Mouse (Mus musculus) small intestine, adult 2 months (tissue): ENCODE results near the gene Syt5. TPM values are rescaled to one million over a fixed set of nuclear protein-coding genes. Genes with fewer than 3 reads are reported as not detected.
A peak's percentile ranks its signal among the peaks of the same experiment; 100 is the strongest.

Experiments
- H3K27ac ChIP-seq: fragments of 200-500 bp; 2 replicates; pipeline ENCODE4 v1.5.1; 2012; ENCODE audit warnings: low read depth, low read length, control low read depth, inconsistent platforms; ENCODE audit not compliant: insufficient read depth
- H3K27me3 ChIP-seq: fragments of 200-500 bp; 2 replicates; pipeline ENCODE4 v1.6.1; 2012; ENCODE audit warnings: mild to moderate bottlenecking, moderate library complexity, low read length, inconsistent platforms; ENCODE audit not compliant: control insufficient read depth, insufficient read depth
- H3K36me3 ChIP-seq: fragments of 200-500 bp; 2 replicates; pipeline ENCODE4 v1.6.1; 2012; ENCODE audit warnings: mild to moderate bottlenecking, low read length, control low read depth, inconsistent platforms; ENCODE audit not compliant: control insufficient read depth, insufficient read depth
- H3K4me1 ChIP-seq: fragments of 200-500 bp; 2 replicates; pipeline ENCODE4 v1.6.1; 2012; ENCODE audit warnings: low read length, inconsistent platforms, mixed read lengths; ENCODE audit not compliant: control insufficient read depth, insufficient read depth, insufficient read length
- H3K4me3 ChIP-seq: fragments of 200-500 bp; 2 replicates; pipeline ENCODE4 v1.5.1; 2012; ENCODE audit warnings: low read depth, mild to moderate bottlenecking, control low read depth, inconsistent platforms, low read length, moderate library complexity
- CTCF ChIP-seq: fragments of 200-500 bp; IDR thresholded peaks from 2 replicates; pipeline ENCODE4 v1.5.1; 2012; ENCODE audit warnings: low read depth, mild to moderate bottlenecking, control low read depth, inconsistent platforms, low read length, moderate library complexity, mixed read lengths; ENCODE audit not compliant: insufficient replicate concordance, insufficient read length; ENCODE audit errors: extremely low read depth
- POLR2A ChIP-seq: fragments of 200-500 bp; IDR thresholded peaks from 2 replicates; pipeline ENCODE4 v1.6.1; 2012; ENCODE audit warnings: low read depth, mild to moderate bottlenecking, control low read depth, inconsistent platforms, low read length, moderate library complexity
- WGBS: fragments of 180-500 bp; shearing (Covaris S2); methylation state at CpG from one replicate; pipeline ENCODE4 v1.1.7; 2018; 5-methylcytosine and 5-hydroxymethylcytosine counted together
- polyA plus RNA-seq: library from polyadenylated mRNA; depleted of rRNA; stranded (reverse); fragments of >200 nt; gene quantifications from 2 replicates; pipeline ENCODE4 v1.2.3, GENCODE M21; 2012; rRNA removed

Gene Syt5
- polyA plus RNA-seq, 1 experiment = 9.4 TPM

- H3K36me3 ChIP-seq = peaks cover 25% of the 10 kb centered on the region
- no peak overlapping the region for H3K4me3 ChIP-seq
- 17% methylated on average over 1 of the region's 1 CpGs for WGBS
- no peak for TF ChIP-seq POLR2A
- TF ChIP-seq CTCF = no peak
- H3K27me3 ChIP-seq = no peaks in the 10 kb centered on the region
- H3K4me1 ChIP-seq = peaks cover 4% of the 10 kb centered on the region; the same call in 1 of the 2 replicates
- H3K27ac ChIP-seq = no peak overlapping the region
These were observed 53.4 kb downstream of the Syt5 start for GRCm38 (mm10) chr7:4493991-4494390.

- Histone ChIP-seq H3K4me3 (no peak overlapping the region), H3K27ac (0 out of 2 replicates have a peak overlapping the region, but pooled peaks have one; percentile 19), H3K36me3 (peaks cover 31% of the 10 kb centered on the region), H3K4me1 (peaks cover 4% of the 10 kb centered on the region; the same call in 1 of the 2 replicates), H3K27me3 (no peaks in the 10 kb centered on the region)
- WGBS = 81% methylated on average over 13 of the region's 13 CpGs
- TF ChIP-seq CTCF = no peak
- TF ChIP-seq POLR2A = no peak
These were observed 54.8 kb downstream of the Syt5 start for GRCm38 (mm10) chr7:4492284-4493224.

GRCm38 (mm10) chr7:4491308-4491707 lies 56.0 kb downstream of the Syt5 start:
- WGBS = 74% methylated on average over 6 of the region's 6 CpGs
- Histone ChIP-seq H3K27ac (no peak overlapping the region; the same call in 1 of the 2 replicates), H3K36me3 (peaks cover 32% of the 10 kb centered on the region), H3K4me3 (no peak overlapping the region), H3K4me1 (no peaks in the 10 kb centered on the region), H3K27me3 (no peaks in the 10 kb centered on the region)
- no peak for TF ChIP-seq CTCF
- TF ChIP-seq POLR2A = no peak

Other genes with a start within 250 kb of the Syt5 start
- 0.06 and 0.15 TPM in 2 replicates for gene Ncr1, start 209.8 kb downstream of the Syt5 start, polyA plus RNA-seq
- gene Gp6, start 149.8 kb downstream of the Syt5 start, polyA plus RNA-seq = 0.01 TPM in 1 of 2 replicates, not detected in the other
- 9.9 and 12.3 TPM in 2 replicates for gene Rdh13, start 101.9 kb downstream of the Syt5 start, polyA plus RNA-seq
- gene Eps8l1, start 86.9 kb downstream of the Syt5 start, polyA plus RNA-seq = 0.76 and 2.3 TPM in 2 replicates
- 58.0 and 59.2 TPM in 2 replicates for gene Ppp1r12c, start 45.9 kb downstream of the Syt5 start, polyA plus RNA-seq
- 0.22 and 0.58 TPM in 2 replicates for gene Tnnt1, start 31.2 kb downstream of the Syt5 start, polyA plus RNA-seq
- gene Tnni3, start 23.3 kb downstream of the Syt5 start, polyA plus RNA-seq = 0.43 and 1.4 TPM in 2 replicates
- 1.1 and 1.9 TPM in 2 replicates for gene Dnaaf3, start 15.1 kb downstream of the Syt5 start, polyA plus RNA-seq
- 52.0 and 151 TPM in 2 replicates for gene Ptprh, start 56.5 kb upstream of the Syt5 start, polyA plus RNA-seq
- gene Tmem86b, start 83.9 kb upstream of the Syt5 start, polyA plus RNA-seq = 65.5 and 261 TPM in 2 replicates
- gene Ppp6r1, start 111.5 kb upstream of the Syt5 start, polyA plus RNA-seq = 69.9 and 142 TPM in 2 replicates
- gene Hspbp1, start 137.5 kb upstream of the Syt5 start, polyA plus RNA-seq = 23.4 and 29.0 TPM in 2 replicates
- 1.6 and 1.9 TPM in 2 replicates for gene Brsk1, start 143.1 kb upstream of the Syt5 start, polyA plus RNA-seq
- 44.4 and 122 TPM in 2 replicates for gene Tmem150b, start 177.7 kb upstream of the Syt5 start, polyA plus RNA-seq
- gene Kmt5c, start 192.6 kb upstream of the Syt5 start, polyA plus RNA-seq = 94.7 and 254 TPM in 2 replicates
- gene Cox6b2, start 205.6 kb upstream of the Syt5 start, polyA plus RNA-seq = 5.7 and 45.8 TPM in 2 replicates
- gene Fam71e2, start 223.8 kb upstream of the Syt5 start, polyA plus RNA-seq = not detected in 2 replicates
- gene Il11, start 235.3 kb upstream of the Syt5 start, polyA plus RNA-seq = 0.25 and 0.32 TPM in 2 replicates
- not detected in 2 replicates for gene Tmem190, start 235.4 kb upstream of the Syt5 start, polyA plus RNA-seq
- gene Tmem238, start 242.1 kb upstream of the Syt5 start, polyA plus RNA-seq = 225 and 544 TPM in 2 replicates
- 141 and 355 TPM in 2 replicates for gene Rpl28, start 245.3 kb upstream of the Syt5 start, polyA plus RNA-seq